8 mouse cellular contexts compared by ENCODE assay signal in the genomic region with DNA sequence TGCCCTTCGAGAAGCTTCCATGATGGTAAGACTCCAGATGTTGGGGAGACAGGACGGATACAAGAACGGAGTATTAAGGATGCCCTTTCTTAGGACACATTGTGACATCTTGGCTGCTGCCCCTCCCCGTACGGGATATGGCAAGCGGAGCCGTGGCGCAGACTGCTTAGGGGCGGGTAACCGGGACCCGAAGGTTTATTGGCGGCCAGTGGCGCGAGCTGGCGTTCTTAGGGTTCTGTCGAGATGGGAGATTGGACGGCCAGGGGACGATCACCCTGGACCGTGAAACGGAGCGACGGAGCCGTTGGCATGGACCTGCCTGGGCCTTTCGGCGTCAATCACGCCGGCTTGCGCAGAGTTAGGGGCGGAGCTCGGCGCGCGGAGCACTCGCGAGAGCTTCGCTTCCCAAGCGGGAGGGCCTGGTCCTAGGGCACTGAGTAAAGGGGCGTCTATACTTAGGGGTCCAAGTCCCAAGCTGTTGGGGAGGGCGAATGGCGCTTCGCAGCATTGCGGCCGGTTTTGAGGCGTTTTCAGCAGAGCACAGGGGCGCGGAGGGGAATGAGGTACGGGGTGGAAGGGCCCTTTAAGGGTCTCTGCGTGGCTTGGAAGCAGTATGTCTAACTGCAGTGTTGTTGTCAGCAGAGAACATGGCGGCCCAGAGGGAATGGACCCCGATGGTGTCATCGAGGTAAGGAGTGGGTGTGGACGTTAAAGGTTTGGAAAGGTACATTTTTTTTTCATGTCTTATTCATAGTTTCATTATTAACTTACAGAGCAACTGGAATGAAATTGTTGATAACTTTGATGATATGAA. TPM values are rescaled to one million over a fixed set of nuclear protein-coding genes. Genes with fewer than 3 reads are reported as not detected.
DNase-seq lines count a peak whose midpoint lies in the region; ATAC-seq lines count a peak whose summit lies in the region.

No protein-coding gene starts in this region.

- peaks cover 5% of the 10 kb centered on the region; the same call in 1 of the 2 replicates for H3K36me3 ChIP-seq in hindbrain, embryonic 11.5 days (ENCODE audit: control insufficient read depth, insufficient read depth, low read length)

- peak; percentile 83 for DNase-seq in MN1 (ENCODE audit: low spot score)
- peak; percentile 92 to 93 for DNase-seq in cerebellum, postnatal 10 days
- DNase-seq in frontal cortex, postnatal 10 days (ENCODE audit: low spot score in 2 of 2), result peak; percentile 71 to 82
- DNase-seq in hindbrain, embryonic 11.5 days (ENCODE audit: low spot score), result peak; percentile 86
- peak; percentile 81 to 84 for DNase-seq in layer of hippocampus, postnatal 14 days (ENCODE audit: low spot score in 2 of 2)
- DNase-seq in lung, postnatal 10 days, result peak; percentile 93
- peak; percentile 81 for DNase-seq in ovary, postnatal 36 days (ENCODE audit: low spot score)
- peak; percentile 90 for DNase-seq in thymus, postnatal 14 days

- H3K9ac ChIP-seq in hindbrain, embryonic 11.5 days (ENCODE audit: low read depth, low read length), result peak overlapping the region; percentile 98

- under 1% methylated on average over 52 of the region's 52 CpGs for WGBS in hindbrain, embryonic 11.5 days

- peak overlapping the region; percentile 69 for H3K4me2 ChIP-seq in hindbrain, embryonic 11.5 days (replicated peaks; ENCODE audit: low read depth, low read length)

- H3K4me3 ChIP-seq in hindbrain, embryonic 11.5 days (ENCODE audit: low read depth, low read length), result peak overlapping the region; percentile 93

- no peaks in the 10 kb centered on the region for H3K27me3 ChIP-seq in hindbrain, embryonic 11.5 days (ENCODE audit: control insufficient read depth, insufficient read depth, low read length)

- ATAC-seq in hindbrain, embryonic 11.5 days (ENCODE audit: low FRiP score), result peak; percentile 91

- peaks cover 5% of the 10 kb centered on the region; the same call in 1 of the 2 replicates for H3K4me1 ChIP-seq in hindbrain, embryonic 11.5 days (replicated peaks; ENCODE audit: control insufficient read depth, insufficient read depth, low read length)

- no peaks in the 10 kb centered on the region for H3K9me3 ChIP-seq in hindbrain, embryonic 11.5 days (ENCODE audit: control insufficient read depth, low read length)

- H3K27ac ChIP-seq in hindbrain, embryonic 11.5 days (ENCODE audit: low read depth, low read length), result peak overlapping the region; percentile 91

RNA-seq across cellular contexts. Expression of gene Eif4a2, which starts 0.9 kb away (rescaled TPM):
- polyA plus RNA-seq in hindbrain, embryonic 11.5 days (2014; fragmentation: Nextera tagmentation; extraction: Ambion mirVana), result 230 and 239 TPM in 2 replicates
- total RNA-seq in layer of hippocampus, postnatal 14 days (2021), result 100 to 1,000 TPM; 713 to 771 TPM

RNA-seq across cellular contexts. Expression of gene Rfc4, which starts 19.4 kb away (rescaled TPM):
- 182 and 192 TPM in 2 replicates for polyA plus RNA-seq in hindbrain, embryonic 11.5 days (2014; fragmentation: Nextera tagmentation; extraction: Ambion mirVana)
- total RNA-seq in layer of hippocampus, postnatal 14 days (2021), result 1 to 10 TPM; 4.8 to 5.1 TPM

RNA-seq across cellular contexts. Expression of gene Adipoq, which starts 38.2 kb away (rescaled TPM):
- polyA plus RNA-seq in hindbrain, embryonic 11.5 days (2014; fragmentation: Nextera tagmentation; extraction: Ambion mirVana), result not detected in 2 replicates
- total RNA-seq in layer of hippocampus, postnatal 14 days (2021), result not detected

RNA-seq across cellular contexts. Expression of gene Kng1, which starts 50.5 kb away (rescaled TPM):
- polyA plus RNA-seq in hindbrain, embryonic 11.5 days (2014; fragmentation: Nextera tagmentation; extraction: Ambion mirVana), result 0.10 TPM in 1 of 2 replicates, not detected in the other
- total RNA-seq in layer of hippocampus, postnatal 14 days (2021), result not detected

Comparison
In these comparisons a context has a peak if more than half of its experiments do, and no peak if none do; other contexts are left out.
1. Peak in every context shown above with its lines: DNase-seq, ATAC-seq, H3K4me3 ChIP-seq and H3K27ac ChIP-seq.